Mouse (Mus musculus) thymus, adult 2 months (tissue): ENCODE data around the gene Ino80b.

ENCODE experiments used
- CTCF ChIP-seq: fragments of 200-500 bp; IDR thresholded peaks from 2 replicates; pipeline ENCODE4 v1.5.1; 2012; ENCODE audit warnings: mild to moderate bottlenecking, control low read depth, low read length, moderate library complexity, borderline replicate concordance; ENCODE audit not compliant: control insufficient read depth, poor library complexity, insufficient read depth; ENCODE audit errors: extremely low read depth
- POLR2A ChIP-seq: fragments of 200-500 bp; IDR thresholded peaks from 2 replicates; pipeline ENCODE4 v1.6.1; 2012; ENCODE audit warnings: mild to moderate bottlenecking, low read length, control low read depth, moderate library complexity; ENCODE audit not compliant: control insufficient read depth, poor library complexity, insufficient read depth; ENCODE audit errors: extremely low read depth

- TF ChIP-seq CTCF (no peak), POLR2A (no peak)
Observed at GRCm38 (mm10) chr6:83132176-83132919, 7.1 kb upstream of the Ino80b start.
